Mouse (Mus musculus) neural tube, embryonic 10.5 days (tissue): ENCODE measurements around the gene Dnpep.

Experiments used
- DNase-seq: peaks from one replicate; pipeline ENCODE4 v3.0.0-alpha.2; 2017; ENCODE audit warnings: low spot score; ENCODE audit errors: extremely low spot score

The Dnpep gene

DNA sequence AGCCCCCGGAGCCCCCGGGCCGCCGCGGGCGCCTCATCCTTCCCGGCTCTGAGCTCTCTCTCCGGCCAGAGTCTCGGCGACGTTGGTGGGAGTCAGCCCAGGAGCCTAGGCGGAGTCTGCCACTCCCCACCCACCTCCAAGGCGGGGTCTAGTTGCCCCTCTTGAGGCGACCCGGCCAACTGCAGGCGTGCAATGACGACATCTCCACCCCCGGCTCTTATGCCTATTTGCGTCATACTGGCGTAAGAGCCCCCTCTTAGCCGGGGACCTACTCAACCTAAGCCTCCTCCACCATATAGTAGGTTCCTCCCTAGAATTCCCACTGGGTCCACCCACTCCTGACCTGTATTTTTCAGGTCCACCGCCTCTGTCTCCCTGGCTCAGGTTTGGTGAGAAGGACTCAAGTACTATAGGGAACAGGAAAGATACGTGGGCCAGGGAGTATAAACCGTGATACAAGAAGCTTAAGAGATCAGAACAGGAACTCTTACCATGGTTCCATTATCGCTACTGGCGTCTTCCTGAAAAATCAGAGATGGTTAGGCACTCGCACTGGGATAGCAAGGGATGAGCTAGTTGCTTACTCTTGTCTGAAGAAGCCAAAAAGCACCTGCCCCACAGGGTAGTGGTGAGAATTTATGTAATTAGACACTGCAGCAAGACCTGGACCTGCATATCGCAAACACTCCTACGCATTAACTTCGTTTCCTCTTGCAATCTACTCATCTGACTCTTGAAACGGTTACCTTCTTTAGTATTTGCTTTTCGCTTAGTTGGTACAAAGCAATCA, 53.5 kb downstream of the Dnpep start, which contains the start of gene Ptprn:
Ptprn (minus strand) TSS at position 412 of the 790 bp plus-strand sequence.
- DNase-seq, result no peak

DNA sequence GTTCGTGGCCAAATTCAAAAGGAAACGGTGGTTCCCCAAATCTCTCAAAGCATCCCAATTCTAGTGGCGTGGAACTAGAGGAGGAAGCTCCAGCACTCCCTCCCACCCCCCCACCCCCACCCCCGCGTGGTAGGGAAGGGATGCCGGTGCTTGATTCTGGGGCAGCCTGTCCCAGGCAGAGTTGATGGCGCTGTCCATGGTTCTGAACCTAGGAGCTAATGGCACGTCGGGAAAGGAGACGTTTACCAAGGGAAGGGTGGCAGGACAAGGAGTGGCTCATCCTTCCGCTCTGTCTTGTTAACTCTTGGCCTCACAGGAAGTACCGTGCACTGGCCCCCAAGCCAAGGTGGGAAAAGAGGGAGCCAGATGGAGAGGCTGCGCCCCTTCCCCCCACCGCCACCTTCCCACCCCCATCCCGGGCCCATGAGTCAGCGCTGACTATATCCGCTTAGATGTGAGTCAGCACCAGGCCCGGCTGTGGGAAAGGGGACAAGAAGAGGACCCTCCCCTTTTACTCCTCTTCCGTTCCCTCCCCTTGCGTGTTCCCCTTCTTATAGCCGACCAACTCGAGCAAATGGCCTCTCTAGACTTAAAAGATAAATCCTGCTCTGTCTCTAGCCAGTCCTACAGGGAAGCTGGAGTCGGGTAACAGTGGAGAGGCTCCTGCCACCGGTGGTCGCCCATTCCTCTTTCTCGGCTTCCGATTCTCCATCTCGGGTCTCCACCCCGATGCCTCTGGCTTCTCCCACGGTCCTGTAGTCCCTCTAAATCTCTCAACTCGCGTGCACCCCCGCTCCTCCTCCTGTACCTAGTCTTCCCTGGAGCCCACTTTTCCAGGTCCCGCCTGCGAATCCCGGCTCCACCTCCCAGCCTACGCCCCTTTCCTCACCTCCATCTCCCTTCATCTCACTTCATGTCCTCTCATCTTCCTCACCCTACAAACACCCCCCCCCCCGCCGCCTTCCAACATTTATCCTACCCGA, 54.5 kb downstream of the Dnpep start:
- DNase-seq, result peak; percentile 75

DNA sequence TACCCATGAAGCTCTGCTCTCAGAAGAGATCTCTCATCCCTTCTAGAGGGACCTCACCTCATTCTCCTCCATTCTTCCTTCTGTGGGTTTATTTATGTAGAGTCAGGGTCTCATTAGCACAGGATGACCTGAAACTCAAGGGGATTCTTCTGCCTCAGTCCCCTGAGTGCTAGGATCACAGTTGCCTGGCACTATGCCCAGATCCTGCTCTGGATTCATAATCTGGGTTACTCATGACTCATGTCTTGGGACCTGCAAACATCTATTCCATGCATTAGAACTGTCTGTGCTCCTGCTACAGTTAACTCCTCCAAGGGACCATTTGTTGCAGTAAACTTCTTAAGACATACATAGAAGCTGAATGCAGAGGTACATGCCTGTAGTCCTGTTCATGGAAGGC, 56.5 kb downstream of the Dnpep start:
- no peak for DNase-seq
